Mouse (Mus musculus): ENCODE measurements around the gene Olfr1469. TPM values are rescaled to one million over a fixed set of nuclear protein-coding genes. Genes with fewer than 3 reads are reported as not detected.
"Not testable (repeated sequence)": the region's sequence is repeated elsewhere in the genome, so short reads cannot be mapped to it uniquely, and the experiment has no call there.

Olfr1469 gene
- not detected in 2 replicates for polyA plus RNA-seq (2011; ENCODE audit: insufficient read depth, insufficient read length, low read depth, missing spikeins)

DNA sequence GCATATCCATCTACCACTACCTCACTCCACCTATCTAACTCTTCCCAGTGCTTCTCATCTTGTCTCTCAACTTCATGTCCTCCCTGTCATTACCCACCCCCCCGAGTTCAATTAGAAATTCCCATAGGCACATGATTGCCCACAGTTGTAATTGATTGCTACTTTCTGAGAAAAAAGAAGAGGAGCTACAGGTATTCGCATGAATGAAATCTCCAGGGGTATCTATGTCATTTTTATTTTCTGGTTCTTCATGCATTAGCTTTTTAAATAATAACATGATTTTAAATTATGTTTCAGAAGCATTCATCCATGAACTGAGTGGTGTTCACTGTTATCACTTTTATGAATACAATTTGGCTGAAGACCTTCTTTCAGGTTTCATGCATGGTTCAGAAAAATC is at the start of gene Olfr1469:
TSS of gene Olfr1469 (plus strand) at position 301 of the 400 bp plus-strand sequence.
- no peak within 1 kb of the TSS for H3K9ac ChIP-seq (ENCODE audit: low read depth, poor library complexity, severe bottlenecking)

DNA sequence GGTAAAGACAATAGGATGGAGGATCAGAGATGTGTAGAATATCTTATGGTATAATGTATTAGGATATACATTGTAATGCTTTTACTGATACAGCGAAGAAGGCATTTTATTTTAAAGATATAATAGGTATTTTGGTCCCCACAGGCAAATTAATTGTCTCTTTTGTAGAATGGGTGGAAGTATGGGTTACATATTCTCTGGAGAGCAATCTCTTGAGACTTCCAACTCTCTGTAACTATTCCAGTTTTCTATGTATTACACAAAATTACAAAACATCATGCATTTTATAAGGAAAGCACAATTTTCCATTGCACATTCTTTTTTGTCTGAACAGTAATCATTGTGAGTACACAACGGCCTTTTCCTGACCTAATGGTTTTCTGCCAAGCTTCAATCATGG is 45.7 kb upstream of the Olfr1469 start, which contains the start of gene Olfr1467:
TSS of gene Olfr1467 (plus strand) at position 301 of the 400 bp plus-strand sequence.
- no peak for TF ChIP-seq EP300 (IDR thresholded peaks at IDR 0.05; ENCODE audit: insufficient read depth, low read depth, low read length)
- Histone ChIP-seq H3K9ac (ENCODE audit: low read depth, poor library complexity, severe bottlenecking) (no peak within 1 kb of the TSS), H3K27me3 (ENCODE audit: control insufficient read depth, insufficient read depth, low read length, poor library complexity, severe bottlenecking) (no peaks in the 10 kb centered on the region), H3K9me3 (replicated peaks; ENCODE audit: control insufficient read depth, insufficient read depth, low read length, poor library complexity, severe bottlenecking) (peaks cover 8% of the 10 kb centered on the region), H3K4me3 (ENCODE audit: low read depth, low read length) (no peak within 1 kb of the TSS), H3K4me1 (ENCODE audit: control insufficient read depth, insufficient read depth, low read length) (no peaks in the 10 kb centered on the region), H3K36me3 (ENCODE audit: control insufficient read depth, insufficient read depth, low read length, poor library complexity, severe bottlenecking) (no peaks in the 10 kb centered on the region), H3K27ac (ENCODE audit: insufficient read depth, low read length) (no peak within 1 kb of the TSS)

More for the DNA sequence above, at the start of gene Olfr1469:
- Histone ChIP-seq H3K4me3 (ENCODE audit: low read depth, low read length) (no peak within 1 kb of the TSS), H3K27me3 (ENCODE audit: control insufficient read depth, insufficient read depth, low read length, poor library complexity, severe bottlenecking) (no peaks in the 10 kb centered on the region), H3K36me3 (ENCODE audit: control insufficient read depth, insufficient read depth, low read length, poor library complexity, severe bottlenecking) (no peaks in the 10 kb centered on the region), H3K4me1 (ENCODE audit: control insufficient read depth, insufficient read depth, low read length) (no peaks in the 10 kb centered on the region), H3K9me3 (replicated peaks; ENCODE audit: control insufficient read depth, insufficient read depth, low read length, poor library complexity, severe bottlenecking) (no peaks in the 10 kb centered on the region), H3K27ac (ENCODE audit: insufficient read depth, low read length) (no peak within 1 kb of the TSS)
- no peak for TF ChIP-seq EP300 (IDR thresholded peaks at IDR 0.05; ENCODE audit: insufficient read depth, low read depth, low read length)
- TF ChIP-seq POLR2A (IDR thresholded peaks at IDR 0.05; ENCODE audit: insufficient read depth, low read length): no peak
- no peak for TF ChIP-seq CTCF (IDR thresholded peaks at IDR 0.05; ENCODE audit: low read depth, low read length)

DNA sequence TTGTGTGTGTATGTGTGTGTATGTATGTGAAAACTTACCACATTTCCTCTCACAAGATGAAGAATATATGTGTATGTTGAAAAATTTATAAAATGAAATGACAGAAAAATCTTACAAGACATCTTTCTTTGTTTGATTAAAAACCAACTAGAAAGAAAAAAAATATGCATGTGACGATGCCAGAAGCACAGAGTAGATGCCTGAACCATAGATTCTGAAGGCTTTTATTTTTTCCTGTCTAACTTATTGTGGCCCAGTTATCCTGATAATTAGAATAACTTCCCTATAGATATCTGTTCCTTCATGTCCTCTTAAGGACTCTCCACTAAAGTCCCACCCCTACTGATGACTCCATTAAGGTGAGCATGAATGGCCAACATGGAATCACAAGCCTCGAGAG is 35.5 kb downstream of the Olfr1469 start, which contains the start of gene Olfr1471:
TSS of gene Olfr1471 (plus strand) at position 301 of the 400 bp plus-strand sequence.
- H3K36me3 ChIP-seq (ENCODE audit: control insufficient read depth, insufficient read depth, low read length, poor library complexity, severe bottlenecking); H3K9me3 ChIP-seq (replicated peaks; ENCODE audit: control insufficient read depth, insufficient read depth, low read length, poor library complexity, severe bottlenecking); H3K27me3 ChIP-seq (ENCODE audit: control insufficient read depth, insufficient read depth, low read length, poor library complexity, severe bottlenecking); H3K4me1 ChIP-seq (ENCODE audit: control insufficient read depth, insufficient read depth, low read length); H3K27ac ChIP-seq (ENCODE audit: insufficient read depth, low read length); H3K9ac ChIP-seq (ENCODE audit: low read depth, poor library complexity, severe bottlenecking); H3K4me3 ChIP-seq (ENCODE audit: low read depth, low read length): not testable (repeated sequence)

DNA sequence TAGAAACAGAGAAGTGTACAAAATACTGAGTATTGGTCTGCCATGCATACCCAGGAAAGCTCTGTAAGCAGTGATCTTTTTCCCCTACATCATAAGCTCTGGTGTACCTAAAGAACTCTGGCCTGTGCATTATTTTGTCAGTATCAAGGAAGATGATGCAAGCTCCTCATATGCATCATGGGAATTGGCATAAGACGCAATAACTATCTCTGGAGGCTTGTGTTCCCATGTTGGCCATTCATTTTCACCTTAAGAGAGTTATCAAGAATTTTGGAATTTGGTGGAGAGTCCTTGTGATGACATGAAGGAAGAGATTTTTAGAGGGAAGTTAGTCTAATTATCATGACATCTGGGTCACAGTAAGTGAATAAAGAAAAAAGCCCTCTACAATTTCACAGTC is 48.3 kb downstream of the Olfr1469 start, which contains the start of gene Olfr1472:
TSS of gene Olfr1472 (minus strand) at position 101 of the 400 bp plus-strand sequence.
- H3K27ac ChIP-seq (ENCODE audit: insufficient read depth, low read length): no peak within 1 kb of the TSS
- H3K27me3 ChIP-seq (ENCODE audit: control insufficient read depth, insufficient read depth, low read length, poor library complexity, severe bottlenecking): no peaks in the 10 kb centered on the region; the same call in 1 of the 2 replicates
- H3K9me3 ChIP-seq (replicated peaks; ENCODE audit: control insufficient read depth, insufficient read depth, low read length, poor library complexity, severe bottlenecking): no peaks in the 10 kb centered on the region
- no peak within 1 kb of the TSS for H3K9ac ChIP-seq (ENCODE audit: low read depth, poor library complexity, severe bottlenecking)
- H3K4me3 ChIP-seq (ENCODE audit: low read depth, low read length): no peak within 1 kb of the TSS
- no peaks in the 10 kb centered on the region for H3K36me3 ChIP-seq (ENCODE audit: control insufficient read depth, insufficient read depth, low read length, poor library complexity, severe bottlenecking)
- TF ChIP-seq EP300 (IDR thresholded peaks at IDR 0.05; ENCODE audit: insufficient read depth, low read depth, low read length) (no peak), CTCF (IDR thresholded peaks at IDR 0.05; ENCODE audit: low read depth, low read length) (no peak), POLR2A (IDR thresholded peaks at IDR 0.05; ENCODE audit: insufficient read depth, low read length) (no peak)
- no peaks in the 10 kb centered on the region for H3K4me1 ChIP-seq (ENCODE audit: control insufficient read depth, insufficient read depth, low read length)

Other genes starting within 250 kb of the Olfr1469 start
- gene Olfr1461, start 244.8 kb upstream of the Olfr1469 start, polyA plus RNA-seq (2011; ENCODE audit: insufficient read depth, insufficient read length, low read depth, missing spikeins): not detected in 2 replicates
- not detected in 2 replicates for gene Olfr1462, start 222.1 kb upstream of the Olfr1469 start, polyA plus RNA-seq (2011; ENCODE audit: insufficient read depth, insufficient read length, low read depth, missing spikeins)
- not detected in 2 replicates for gene Olfr1463, start 176.5 kb upstream of the Olfr1469 start, polyA plus RNA-seq (2011; ENCODE audit: insufficient read depth, insufficient read length, low read depth, missing spikeins)
- gene Olfr1465, start 92.3 kb upstream of the Olfr1469 start, polyA plus RNA-seq (2011; ENCODE audit: insufficient read depth, insufficient read length, low read depth, missing spikeins): not detected in 2 replicates
- not detected in 2 replicates for gene Olfr1466, start 69.0 kb upstream of the Olfr1469 start, polyA plus RNA-seq (2011; ENCODE audit: insufficient read depth, insufficient read length, low read depth, missing spikeins)
- gene Olfr1467, start 45.6 kb upstream of the Olfr1469 start, polyA plus RNA-seq (2011; ENCODE audit: insufficient read depth, insufficient read length, low read depth, missing spikeins): not detected in 2 replicates
- not detected in 2 replicates for gene Olfr1471, start 35.6 kb downstream of the Olfr1469 start, polyA plus RNA-seq (2011; ENCODE audit: insufficient read depth, insufficient read length, low read depth, missing spikeins)
- not detected in 2 replicates for gene Olfr1472, start 48.2 kb downstream of the Olfr1469 start, polyA plus RNA-seq (2011; ENCODE audit: insufficient read depth, insufficient read length, low read depth, missing spikeins)
- gene Olfr1474, start 61.7 kb downstream of the Olfr1469 start, polyA plus RNA-seq (2011; ENCODE audit: insufficient read depth, insufficient read length, low read depth, missing spikeins): not detected in 2 replicates
- not detected in 2 replicates for gene Olfr1475, start 72.3 kb downstream of the Olfr1469 start, polyA plus RNA-seq (2011; ENCODE audit: insufficient read depth, insufficient read length, low read depth, missing spikeins)
- not detected in 2 replicates for gene Olfr1477, start 92.7 kb downstream of the Olfr1469 start, polyA plus RNA-seq (2011; ENCODE audit: insufficient read depth, insufficient read length, low read depth, missing spikeins)
- gene Olfr1480, start 120.1 kb downstream of the Olfr1469 start, polyA plus RNA-seq (2011; ENCODE audit: insufficient read depth, insufficient read length, low read depth, missing spikeins): not detected in 2 replicates
- not detected in 2 replicates for gene Olfr1484, start 175.7 kb downstream of the Olfr1469 start, polyA plus RNA-seq (2011; ENCODE audit: insufficient read depth, insufficient read length, low read depth, missing spikeins)
- gene Olfr1487, start 209.5 kb downstream of the Olfr1469 start, polyA plus RNA-seq (2011; ENCODE audit: insufficient read depth, insufficient read length, low read depth, missing spikeins): not detected in 2 replicates
- 0.13 TPM in 1 of 2 replicates, not detected in the other for gene Olfr1489, start 223.8 kb downstream of the Olfr1469 start, polyA plus RNA-seq (2011; ENCODE audit: insufficient read depth, insufficient read length, low read depth, missing spikeins)
- not detected in 2 replicates for gene Olfr1490, start 243.2 kb downstream of the Olfr1469 start, polyA plus RNA-seq (2011; ENCODE audit: insufficient read depth, insufficient read length, low read depth, missing spikeins)